Mouse (Mus musculus) lung, adult 2 months (tissue): ENCODE results near the gene Asphd2.

Source experiments
- CTCF ChIP-seq: fragments of 200-500 bp; IDR thresholded peaks from 2 replicates; pipeline ENCODE4 v1.5.1; 2011; ENCODE audit warnings: mild to moderate bottlenecking, low read length, control low read depth; ENCODE audit not compliant: insufficient read depth
- POLR2A ChIP-seq: fragments of 200-500 bp; IDR thresholded peaks from 2 replicates; pipeline ENCODE4 v1.6.1; 2011; ENCODE audit warnings: low read depth, mild to moderate bottlenecking, control low read depth, low read length, borderline replicate concordance; ENCODE audit errors: extremely low read depth

DNA sequence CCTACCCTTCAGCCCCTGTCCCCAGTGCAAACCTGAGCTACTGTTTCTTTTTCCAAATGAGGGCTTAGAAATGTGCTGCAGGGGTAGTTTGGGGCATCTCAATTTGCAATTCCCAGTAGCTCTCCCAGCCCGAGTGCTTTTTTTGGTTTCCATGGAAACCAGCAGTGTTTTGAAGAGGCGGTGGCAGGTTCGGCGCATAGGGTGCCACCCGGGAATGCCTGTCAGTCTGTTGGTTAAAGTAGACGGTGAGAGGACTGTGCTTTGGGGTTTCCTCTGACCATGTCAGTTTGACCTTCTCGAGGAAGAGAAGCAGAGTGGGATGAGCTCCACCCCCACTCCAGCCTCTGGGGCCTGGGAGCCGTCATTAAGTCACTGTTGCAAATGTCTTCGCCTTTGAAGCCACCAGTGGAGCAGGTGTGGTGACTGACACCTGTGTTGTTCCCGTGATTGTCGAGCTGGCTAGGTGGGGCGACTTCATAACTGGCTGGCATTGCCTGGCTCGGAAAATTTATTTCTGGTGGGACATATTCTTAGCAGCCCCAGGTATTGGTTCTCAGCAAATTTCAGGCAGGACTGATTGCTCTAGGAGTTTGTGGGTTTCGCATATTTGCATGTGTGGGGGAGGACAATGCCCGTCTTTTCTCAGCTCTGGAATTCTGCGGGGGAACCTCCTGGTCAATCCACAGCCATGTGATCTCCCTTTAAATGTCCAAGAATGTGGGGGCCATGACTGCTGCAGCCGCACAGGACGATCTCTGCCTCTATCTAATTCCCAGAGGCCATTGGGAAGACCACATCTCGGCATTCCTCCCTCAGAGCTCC lies 17.1 kb upstream of the Asphd2 start:
- no peak for TF ChIP-seq CTCF
- no peak for TF ChIP-seq POLR2A
